Mouse (Mus musculus): ENCODE results near the gene Il13.

GRCm38 (mm10) chr11:53583151-53583550 lies 51.4 kb downstream of the Il13 start:
- TF ChIP-seq GATA2 (IDR thresholded peaks at IDR 0.05; ENCODE audit: borderline replicate concordance, low read depth, low read length) (no peak), CTCF (IDR thresholded peaks at IDR 0.05; ENCODE audit: low read depth, low read length) (no peak)
